Mouse (Mus musculus): ENCODE results near the gene Tmf1.

Tmf1 gene

DNA sequence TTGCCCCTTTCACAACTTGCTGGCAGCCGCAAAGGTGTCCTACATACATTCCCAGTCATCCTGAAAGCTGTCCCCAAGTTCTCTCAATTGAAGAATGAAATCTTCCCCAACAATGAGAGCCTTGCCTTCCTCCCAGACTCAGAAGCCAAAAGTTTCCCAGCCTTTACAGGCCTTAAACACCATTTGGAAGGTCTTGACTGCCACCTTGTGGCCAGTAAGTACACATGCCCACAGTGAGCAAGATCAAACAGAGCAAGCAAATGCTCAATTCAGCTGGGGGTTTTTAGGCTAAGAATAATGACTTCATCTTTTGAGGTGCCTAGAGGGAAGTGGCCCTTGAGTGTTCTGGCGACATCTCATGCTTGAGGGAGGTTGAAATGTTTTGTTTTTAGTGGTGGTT lies 72.1 kb downstream of the Tmf1 start:
- peak; percentile 74 to 78 for DNase-seq (ENCODE audit: low spot score in 2 of 2)

DNA sequence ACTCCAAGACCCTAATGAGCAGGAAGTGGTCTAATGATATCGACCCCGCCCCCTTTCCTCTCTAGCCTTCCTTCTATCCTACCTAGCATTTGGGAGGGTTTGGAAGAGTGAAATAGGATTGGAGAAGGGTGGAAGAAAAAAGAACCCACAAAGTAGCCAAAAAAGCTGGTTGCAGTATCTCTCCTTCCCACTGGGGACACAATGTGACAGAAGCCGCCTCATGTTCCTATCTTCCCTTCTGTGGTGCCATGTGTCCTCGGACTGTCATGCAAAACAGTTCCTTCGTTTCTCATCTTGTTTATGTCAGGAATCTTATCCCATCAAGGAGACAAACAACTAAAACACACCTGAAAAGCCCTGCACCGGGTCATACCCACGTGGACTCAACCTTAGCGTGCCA lies 72.8 kb downstream of the Tmf1 start:
- no peak for DNase-seq (ENCODE audit: low spot score in 2 of 2)

DNA sequence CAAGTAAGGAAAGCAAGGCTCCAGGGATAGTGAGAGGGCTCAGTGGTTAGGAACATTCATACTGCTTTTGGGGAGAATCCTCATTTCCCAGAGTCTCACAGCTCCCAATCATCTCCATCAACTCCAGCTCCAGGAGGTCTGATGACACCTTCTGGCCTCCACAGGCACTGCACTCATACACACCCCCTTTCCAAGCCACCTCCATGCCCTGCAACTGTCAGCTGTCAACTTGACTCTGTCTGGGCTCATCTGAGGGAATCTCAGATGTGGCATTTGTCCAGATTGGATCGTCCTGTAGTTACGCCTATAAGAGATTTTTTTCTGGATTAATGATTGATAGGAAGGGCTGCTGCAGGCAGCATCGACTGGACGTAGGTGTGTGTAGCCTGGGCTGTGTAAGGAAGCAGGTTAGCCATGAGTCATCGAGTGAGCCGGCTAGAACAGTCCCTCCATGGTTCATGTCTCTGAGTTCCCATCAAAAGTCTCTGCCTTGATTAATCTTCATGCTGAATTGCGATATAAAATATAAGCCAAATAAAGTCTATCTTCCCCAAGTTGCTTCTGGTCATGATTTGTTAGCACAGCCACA lies 74.6 kb downstream of the Tmf1 start:
- no peak for DNase-seq (ENCODE audit: low spot score in 2 of 2)
